Mouse (Mus musculus) liver, postnatal 0 days (tissue): Measurements from ENCODE around the gene Sgms1. TPM values are rescaled to one million over a fixed set of nuclear protein-coding genes. Genes with fewer than 3 reads are reported as not detected.
A peak's percentile ranks its signal among the peaks of the same experiment; 100 is the strongest.

Experiments used
- ATAC-seq: fragments of 200-750 bp; cut with Nextera tagmentation; 2 replicates; pipeline ENCODE4 v1.8.0; 2017; ENCODE audit warnings: mild to moderate bottlenecking, moderate library complexity
- DNase-seq: peaks from one replicate; pipeline ENCODE4 v3.0.0-alpha.2; 2016
- H3K27ac ChIP-seq: fragments of 300-500 bp; sonication (generic); 2 replicates; pipeline ENCODE4 v1.5.1; 2014; ENCODE audit warnings: antibody characterized with exemption, moderate library complexity, mild to moderate bottlenecking, low read depth
- H3K27me3 ChIP-seq: fragments of 300-500 bp; sonication (generic); 2 replicates; pipeline ENCODE4 v1.6.1; 2014; ENCODE audit warnings: low read length, control low read depth, mixed read lengths; ENCODE audit not compliant: insufficient read depth
- H3K36me3 ChIP-seq: fragments of 300-500 bp; sonication (generic); replicated peaks from 2 replicates; pipeline ENCODE4 v1.6.1; 2014; ENCODE audit warnings: mild to moderate bottlenecking, control low read depth, low read length, moderate library complexity, mixed read lengths; ENCODE audit not compliant: insufficient read depth
- H3K4me1 ChIP-seq: fragments of 300-500 bp; sonication (generic); 2 replicates; pipeline ENCODE4 v1.6.1; 2014; ENCODE audit warnings: antibody characterized with exemption, mild to moderate bottlenecking, control low read depth; ENCODE audit not compliant: insufficient read depth
- H3K4me2 ChIP-seq: fragments of 300-500 bp; sonication (generic); 2 replicates; pipeline ENCODE4 v1.6.1; 2014; ENCODE audit warnings: low read depth, mild to moderate bottlenecking, low read length, moderate library complexity, mixed read lengths
- H3K4me3 ChIP-seq: fragments of 300-500 bp; sonication (generic); 2 replicates; pipeline ENCODE4 v1.5.1; 2014; ENCODE audit warnings: low read depth, low read length
- H3K9ac ChIP-seq: fragments of 300-500 bp; sonication (generic); replicated peaks from 2 replicates; pipeline ENCODE4 v1.6.1; 2014; ENCODE audit warnings: mild to moderate bottlenecking, moderate library complexity
- H3K9me3 ChIP-seq: fragments of 300-500 bp; sonication (generic); 2 replicates; pipeline ENCODE4 v1.6.1; 2016; ENCODE audit warnings: mild to moderate bottlenecking, control low read depth, low read length, mixed read lengths
- CTCF ChIP-seq: sonication (generic); IDR thresholded peaks from 2 replicates; pipeline ENCODE4 v1.5.1; 2016; ENCODE audit warnings: antibody characterized with exemption, low read depth
- EP300 ChIP-seq: IDR thresholded peaks from 2 replicates; pipeline ENCODE4 v1.6.1; 2016; ENCODE audit warnings: antibody characterized with exemption, low read depth, mild to moderate bottlenecking
- WGBS: fragments of 180-500 bp; shearing (Covaris S2); extraction: QIAGEN DNeasy Blood & Tissue Kit; methylation state at CpG from one replicate; pipeline ENCODE4 v1.1.7; 2014; ENCODE audit not compliant: insufficient replicate concordance; 5-methylcytosine and 5-hydroxymethylcytosine counted together
- polyA plus RNA-seq: library from polyadenylated mRNA; unstranded; fragments of >200 nt; fragmentation: Nextera tagmentation; extraction: Ambion mirVana; gene quantifications from 2 replicates; pipeline ENCODE4 v1.2.1, GENCODE M21; 2015

The Sgms1 gene
- polyA plus RNA-seq, 1 experiment from 2014 or later: 16.0 TPM

DNA sequence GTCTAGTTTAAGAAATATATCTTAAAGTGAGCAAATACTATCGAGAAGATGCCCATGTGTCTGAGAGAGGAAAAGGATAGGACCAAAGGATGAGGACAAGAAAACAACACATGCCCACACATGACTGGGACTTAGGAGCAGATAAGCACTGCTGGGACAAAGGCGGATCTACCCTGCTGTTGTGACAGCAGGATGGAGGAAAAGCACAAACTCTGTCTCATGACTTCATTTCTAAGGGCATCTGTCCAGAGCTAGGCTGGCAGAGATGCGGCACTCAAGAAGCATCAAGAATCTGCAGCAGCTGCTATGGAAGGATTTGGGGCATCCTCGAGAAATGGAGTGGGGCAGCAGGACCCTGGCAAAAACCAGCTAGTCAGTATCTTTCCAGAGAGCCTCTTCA is 109.1 kb downstream of the Sgms1 start:
- Histone ChIP-seq H3K9me3 (no peaks in the 10 kb centered on the region), H3K9ac (no peak overlapping the region), H3K27ac (no peak overlapping the region), H3K4me3 (no peak overlapping the region), H3K4me2 (no peak overlapping the region), H3K27me3 (no peaks in the 10 kb centered on the region), H3K36me3 (no peaks in the 10 kb centered on the region), H3K4me1 (peaks cover 36% of the 10 kb centered on the region)
- DNase-seq: no peak
- ATAC-seq: no peak
- WGBS: 71% methylated on average over 4 of the region's 4 CpGs
- TF ChIP-seq EP300: no peak
- no peak for TF ChIP-seq CTCF

DNA sequence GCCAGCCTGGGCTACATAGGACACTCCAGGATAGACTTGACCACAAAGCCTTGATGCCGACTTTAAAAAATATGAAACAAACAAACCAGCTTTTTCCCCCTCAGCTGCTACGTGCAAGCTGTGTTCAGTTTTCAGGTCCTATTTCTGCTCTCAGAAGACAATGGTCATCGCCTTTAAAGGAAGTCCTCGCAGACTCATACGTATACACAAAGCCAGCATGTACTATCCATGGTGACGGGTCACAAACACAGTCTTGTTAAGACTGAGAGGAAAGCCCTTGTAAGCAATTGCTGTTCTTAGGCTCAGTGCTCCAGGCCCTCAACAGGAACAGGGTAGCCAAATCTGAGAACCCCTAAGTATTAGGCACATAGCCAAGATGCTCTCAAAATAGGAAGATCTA is 110.1 kb downstream of the Sgms1 start:
- H3K27ac ChIP-seq: no peak overlapping the region
- H3K9ac ChIP-seq: no peak overlapping the region
- H3K9me3 ChIP-seq: no peaks in the 10 kb centered on the region
- TF ChIP-seq CTCF (no peak), EP300 (no peak)
- H3K4me2 ChIP-seq: no peak overlapping the region
- no peak for ATAC-seq
- H3K4me1 ChIP-seq: peaks cover 46% of the 10 kb centered on the region
- no peak for DNase-seq
- no peaks in the 10 kb centered on the region for H3K36me3 ChIP-seq
- no peaks in the 10 kb centered on the region for H3K27me3 ChIP-seq
- 73% methylated on average over 6 of the region's 6 CpGs for WGBS
- no peak overlapping the region for H3K4me3 ChIP-seq

DNA sequence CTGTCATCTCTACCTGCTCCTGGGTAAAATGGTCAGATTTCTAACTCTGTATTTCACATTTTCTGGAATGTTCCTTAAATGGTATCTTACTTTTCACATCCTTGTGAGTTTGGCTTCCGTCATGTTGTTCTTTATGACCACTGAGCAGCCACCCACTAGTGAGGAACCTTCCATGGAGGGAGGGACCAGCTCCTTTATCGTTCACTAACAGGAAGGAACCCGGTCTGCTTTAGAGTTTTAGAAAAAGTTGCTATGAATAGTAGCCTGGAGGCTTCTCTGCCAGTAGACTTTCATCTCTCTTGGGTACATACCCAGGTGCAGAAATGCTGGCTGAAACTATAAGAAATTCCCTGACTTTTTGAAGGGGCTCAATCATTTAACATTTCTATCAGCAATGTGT is 111.6 kb downstream of the Sgms1 start:
- Histone ChIP-seq H3K27me3 (no peaks in the 10 kb centered on the region), H3K4me2 (no peak overlapping the region), H3K4me1 (peaks cover 59% of the 10 kb centered on the region), H3K4me3 (no peak overlapping the region), H3K36me3 (no peaks in the 10 kb centered on the region), H3K9ac (no peak overlapping the region), H3K27ac (peak overlapping the region; percentile 81), H3K9me3 (no peaks in the 10 kb centered on the region)
- TF ChIP-seq EP300 (peak; percentile 54; the same call in 1 of the 2 replicates), CTCF (no peak)
- DNase-seq (no peak), ATAC-seq (no peak)
- 27% methylated on average over 3 of the region's 3 CpGs for WGBS

DNA sequence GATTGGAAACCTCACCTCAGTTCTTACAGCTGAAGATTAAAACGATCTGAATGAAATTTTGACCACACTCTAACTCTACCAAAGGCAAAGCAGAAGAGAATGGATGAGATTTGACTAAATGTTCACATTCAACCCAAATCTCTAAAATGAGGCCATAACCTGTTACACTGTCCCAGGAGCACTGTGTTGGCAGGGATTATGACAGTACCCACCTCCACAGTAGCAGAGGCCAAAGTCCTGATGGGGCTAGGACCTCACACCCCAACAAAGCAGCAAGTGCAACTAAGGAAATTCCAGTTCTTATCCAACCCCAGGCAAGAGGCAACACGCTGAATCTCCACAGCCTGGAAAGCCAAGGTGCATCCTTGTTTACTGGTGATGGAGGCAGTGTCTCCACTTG is 112.2 kb downstream of the Sgms1 start:
- H3K27me3 ChIP-seq: no peaks in the 10 kb centered on the region
- TF ChIP-seq EP300: no peak
- TF ChIP-seq CTCF: no peak
- no peak for ATAC-seq
- H3K27ac ChIP-seq: peak overlapping the region; percentile 81; the same call in 1 of the 2 replicates
- H3K36me3 ChIP-seq: no peaks in the 10 kb centered on the region
- peaks cover 61% of the 10 kb centered on the region for H3K4me1 ChIP-seq
- 60% methylated on average over 2 of the region's 2 CpGs for WGBS
- no peak overlapping the region for H3K4me3 ChIP-seq
- no peak overlapping the region for H3K9ac ChIP-seq
- no peak for DNase-seq
- H3K4me2 ChIP-seq: no peak overlapping the region
- no peaks in the 10 kb centered on the region for H3K9me3 ChIP-seq

DNA sequence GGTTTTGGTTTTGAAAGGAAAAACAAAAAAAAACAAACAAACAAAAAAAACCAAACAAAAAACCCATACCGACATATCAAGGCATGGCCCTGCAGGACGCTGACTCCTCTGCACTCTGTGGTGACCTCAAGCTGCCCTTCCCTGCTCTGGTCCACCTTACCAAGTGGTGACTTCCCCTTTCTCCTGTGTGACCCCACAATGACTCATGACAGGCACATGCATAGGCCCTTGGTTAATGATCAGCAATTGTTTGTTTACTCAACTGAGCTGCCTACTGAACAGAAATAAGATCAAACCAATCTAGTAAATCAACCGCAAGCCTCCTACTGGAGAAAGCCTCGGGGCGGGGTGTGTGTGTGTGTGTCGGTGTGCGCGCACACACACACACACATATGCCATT is 112.7 kb downstream of the Sgms1 start:
- Histone ChIP-seq H3K4me2 (no peak overlapping the region), H3K4me3 (no peak overlapping the region), H3K27me3 (no peaks in the 10 kb centered on the region), H3K4me1 (peaks cover 63% of the 10 kb centered on the region), H3K36me3 (no peaks in the 10 kb centered on the region), H3K9ac (peak overlapping the region; percentile 45; the same call in 1 of the 2 replicates), H3K9me3 (no peaks in the 10 kb centered on the region), H3K27ac (peak overlapping the region; percentile 81)
- peak; percentile 55 for DNase-seq
- WGBS: 54% methylated on average over 8 of the region's 8 CpGs
- no peak for TF ChIP-seq CTCF
- peak; percentile 65 for TF ChIP-seq EP300
- ATAC-seq: peak; percentile 78

DNA sequence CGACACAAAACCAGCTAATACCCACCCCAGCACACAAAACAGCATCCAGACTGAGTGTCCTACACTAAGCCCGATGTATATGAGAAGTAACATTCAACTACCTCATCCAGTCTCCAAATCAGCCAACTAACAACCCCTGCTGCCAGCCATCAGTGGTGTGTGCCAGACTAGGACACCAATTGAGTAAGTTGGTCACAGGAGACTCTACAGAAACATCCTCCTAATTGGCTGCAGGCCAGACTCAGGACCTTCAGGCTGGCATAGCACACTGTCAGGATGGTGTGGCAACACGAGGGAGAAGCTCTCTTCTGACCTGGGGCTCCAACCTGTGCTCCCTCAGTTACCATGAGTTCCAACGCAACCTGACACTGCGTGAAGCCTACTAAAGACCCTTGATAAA is 113.3 kb downstream of the Sgms1 start:
- H3K27me3 ChIP-seq: no peaks in the 10 kb centered on the region
- ATAC-seq: peak; percentile 17; the same call in 1 of the 2 replicates
- TF ChIP-seq CTCF: no peak
- TF ChIP-seq EP300: no peak
- no peak overlapping the region for H3K4me2 ChIP-seq
- H3K36me3 ChIP-seq: no peaks in the 10 kb centered on the region
- H3K4me3 ChIP-seq: no peak overlapping the region
- H3K27ac ChIP-seq: peak overlapping the region; percentile 81
- peak; percentile 60 for DNase-seq
- no peaks in the 10 kb centered on the region for H3K9me3 ChIP-seq
- peaks cover 69% of the 10 kb centered on the region for H3K4me1 ChIP-seq
- 63% methylated on average over 5 of the region's 5 CpGs for WGBS
- H3K9ac ChIP-seq: peak overlapping the region; percentile 45
